Mouse (Mus musculus) mesoderm, embryonic 11.5 days (tissue): ENCODE results near the gene Nebl.
A peak's percentile ranks its signal among the peaks of the same experiment; 100 is the strongest.

Experiments used
- DNase-seq: peaks from one replicate; pipeline ENCODE4 v3.0.0-alpha.2; 2012; ENCODE audit warnings: low read depth, low spot score

The Nebl gene

GRCm38 (mm10) chr2:17523791-17524190 is 207.5 kb downstream of the Nebl start:
- peak; percentile 30 for DNase-seq

- DNase-seq: no peak
Measured at GRCm38 (mm10) chr2:17515686-17516085, 215.6 kb downstream of the Nebl start.

DNA sequence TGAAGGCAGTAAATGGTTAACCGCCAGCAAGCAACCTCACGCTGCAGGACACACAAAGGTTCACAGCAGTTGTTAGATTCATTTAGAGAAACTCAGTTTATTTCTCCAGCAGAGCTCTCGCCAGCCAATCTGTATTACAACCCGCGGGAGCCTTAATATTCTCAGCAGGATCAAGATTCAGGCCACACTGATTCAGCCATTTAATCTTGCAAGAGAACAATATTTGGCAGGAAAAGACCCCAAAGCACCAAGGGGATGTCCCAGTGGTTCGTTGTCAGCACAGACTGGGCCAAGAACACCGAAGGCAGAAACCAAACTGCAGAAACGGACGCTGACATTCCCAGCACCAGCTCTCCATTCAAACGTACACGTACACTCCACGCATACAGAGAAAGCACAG is 216.5 kb downstream of the Nebl start:
- DNase-seq: no peak

DNA sequence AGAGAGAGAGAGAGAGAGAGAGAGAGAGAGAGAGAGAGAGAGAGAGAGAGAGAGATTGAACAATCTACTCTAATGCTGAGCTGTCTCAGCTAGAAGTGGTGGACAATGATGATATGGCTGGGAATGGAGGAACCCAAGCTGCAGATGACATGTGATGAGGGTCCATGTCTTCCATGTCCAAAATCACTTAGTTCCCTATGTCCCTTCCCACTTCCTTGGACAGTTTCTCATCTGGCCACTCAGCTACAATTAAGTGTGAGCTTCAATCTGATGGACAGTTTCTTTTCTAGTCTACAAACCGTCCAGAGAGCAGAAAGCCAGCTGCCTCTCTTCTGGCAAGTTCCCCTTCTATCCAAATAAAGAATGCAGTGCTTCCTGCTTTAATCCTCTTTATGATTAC is 221.3 kb downstream of the Nebl start:
- DNase-seq: no peak

GRCm38 (mm10) chr2:17507362-17507761 is 223.9 kb downstream of the Nebl start:
- DNase-seq: no peak

- DNase-seq: no peak
Measured at GRCm38 (mm10) chr2:17504115-17504774, 227.0 kb downstream of the Nebl start.

GRCm38 (mm10) chr2:17501075-17501474 is 230.2 kb downstream of the Nebl start:
- DNase-seq: no peak

GRCm38 (mm10) chr2:17465517-17466174 is 265.6 kb downstream of the Nebl start:
- no peak for DNase-seq

GRCm38 (mm10) chr2:17460434-17460833 is 270.8 kb downstream of the Nebl start:
- DNase-seq: no peak

DNA sequence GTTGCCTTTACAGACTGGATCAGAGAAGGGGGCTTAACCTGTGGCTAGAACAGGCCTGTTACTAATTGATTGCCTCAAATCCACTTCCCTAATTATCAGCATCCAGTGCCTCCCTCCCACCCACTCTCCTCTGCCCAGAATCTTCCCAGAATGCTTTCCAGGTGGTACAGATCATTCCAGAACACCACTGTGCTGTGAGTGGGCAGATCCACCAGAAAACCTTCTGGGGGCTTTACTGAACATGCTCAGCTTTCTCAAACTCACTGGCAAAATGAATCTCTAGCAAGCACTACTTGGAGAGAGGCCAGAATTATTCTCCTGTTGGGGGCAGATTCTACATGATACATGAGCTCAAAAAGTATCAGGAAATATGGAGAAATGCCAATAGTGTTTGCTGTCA is 277.6 kb downstream of the Nebl start:
- no peak for DNase-seq

DNA sequence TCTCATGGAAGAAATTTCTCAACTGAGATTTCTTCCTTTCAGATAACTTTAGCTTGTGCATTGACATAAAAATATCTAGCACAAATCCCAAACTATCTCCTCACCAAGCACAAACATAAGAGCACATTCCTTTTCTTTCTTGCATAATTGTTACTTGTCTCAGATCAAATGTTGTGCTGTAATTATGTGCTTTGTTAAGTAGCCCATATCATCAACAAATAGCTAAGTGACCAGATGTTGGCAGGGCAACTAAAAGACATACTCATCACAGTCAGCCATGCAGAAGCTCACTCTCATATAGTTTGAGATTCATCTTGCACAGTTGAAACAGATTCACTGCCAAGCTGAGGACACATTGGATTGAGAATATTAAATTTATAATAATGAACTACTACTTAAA is 282.9 kb downstream of the Nebl start:
- no peak for DNase-seq

DNA sequence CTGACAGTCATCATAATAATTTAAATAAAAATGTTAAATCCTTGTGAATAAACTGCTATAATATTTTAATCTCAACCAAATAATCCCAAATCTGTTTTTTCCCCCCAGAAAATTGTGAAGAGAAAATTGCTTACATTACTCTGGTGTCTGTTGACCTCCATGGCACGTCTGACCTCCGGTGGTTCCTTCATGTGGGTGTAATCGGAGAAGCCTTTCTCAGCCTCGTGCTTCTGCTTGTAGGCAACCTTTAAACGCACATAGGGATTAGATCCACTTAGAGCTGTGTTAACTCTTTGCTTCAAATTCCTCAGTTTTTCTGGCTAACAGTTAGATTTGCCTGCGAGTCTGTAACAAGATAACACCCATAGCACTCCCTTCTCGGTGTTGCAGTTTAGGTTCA is 287.7 kb downstream of the Nebl start:
- DNase-seq: peak; percentile 27

- no peak for DNase-seq
Measured at GRCm38 (mm10) chr2:17438317-17438716, 292.9 kb downstream of the Nebl start.

DNA sequence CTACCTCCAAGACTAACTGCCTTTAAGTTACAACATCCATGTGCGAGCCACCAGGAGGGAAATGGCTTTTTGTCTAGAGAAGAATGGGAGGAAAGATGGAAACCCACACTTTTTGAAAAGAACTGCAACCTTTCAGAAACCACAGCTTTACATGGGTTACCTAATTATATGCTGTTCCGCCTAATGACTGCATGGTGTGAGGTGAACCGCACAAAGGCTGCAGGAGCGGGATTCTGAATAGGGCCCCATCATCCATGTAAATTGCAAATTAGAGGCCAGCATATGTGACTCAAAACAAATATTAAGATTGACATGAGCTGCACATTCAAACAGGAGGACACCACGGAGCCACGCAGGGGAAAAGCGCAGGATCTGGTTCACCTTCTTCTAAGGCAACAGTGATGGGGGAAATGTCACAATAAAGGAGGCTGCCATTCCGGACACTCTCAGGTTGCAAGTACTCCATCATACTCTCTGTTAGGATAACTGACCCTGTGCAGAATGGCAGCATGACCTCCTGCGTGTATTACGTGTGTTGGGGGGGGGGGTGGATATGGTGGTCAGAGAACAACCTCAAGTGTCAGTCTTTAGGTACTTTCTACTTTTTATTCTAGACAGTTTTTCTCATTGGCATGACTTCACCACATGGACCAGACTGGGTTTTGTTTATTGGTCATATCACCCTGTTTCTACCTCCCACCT is 294.4 kb downstream of the Nebl start:
- DNase-seq: no peak

- peak; percentile 48 for DNase-seq
Measured at GRCm38 (mm10) chr2:17435217-17435616, 296.0 kb downstream of the Nebl start.

GRCm38 (mm10) chr2:17429028-17429427 is 302.2 kb downstream of the Nebl start:
- no peak for DNase-seq

DNA sequence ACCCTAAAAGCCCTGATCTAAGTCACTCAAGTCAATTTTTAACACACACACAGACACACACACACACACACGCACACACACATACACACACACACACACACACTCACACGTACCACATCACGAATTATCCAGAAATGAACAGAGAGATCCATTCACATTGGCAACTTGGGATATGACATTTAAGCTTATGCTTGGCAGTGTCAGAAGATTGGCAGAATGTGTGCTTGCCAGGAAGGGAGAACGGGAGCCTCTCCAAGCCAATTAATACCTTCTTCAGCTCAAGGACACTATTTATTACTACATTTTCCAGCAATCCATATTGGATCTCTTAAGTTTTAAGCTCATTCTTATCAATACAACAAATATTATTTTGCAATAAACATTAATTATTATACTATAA is 303.1 kb downstream of the Nebl start:
- DNase-seq: no peak

DNA sequence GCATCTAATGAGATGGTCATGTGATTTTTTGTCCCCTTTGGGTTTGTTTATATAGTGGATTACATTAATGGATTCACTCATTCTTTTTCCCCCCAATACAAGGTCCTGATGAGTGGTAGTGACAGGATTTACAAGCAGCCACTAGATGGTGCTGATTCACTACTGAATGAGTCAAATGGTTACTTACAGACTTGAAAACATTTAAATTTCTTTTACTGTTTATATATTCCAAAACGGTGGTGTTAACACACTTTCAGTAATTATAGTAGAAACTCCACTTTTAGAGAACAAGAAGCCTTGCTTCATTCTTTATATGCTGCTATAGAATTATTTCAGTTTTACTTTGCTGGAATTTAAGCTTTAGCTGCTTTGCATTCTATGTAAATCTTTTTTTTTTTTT is 308.3 kb downstream of the Nebl start:
- DNase-seq: peak; percentile 70

GRCm38 (mm10) chr2:17415347-17415746 is 315.9 kb downstream of the Nebl start:
- DNase-seq: no peak

DNA sequence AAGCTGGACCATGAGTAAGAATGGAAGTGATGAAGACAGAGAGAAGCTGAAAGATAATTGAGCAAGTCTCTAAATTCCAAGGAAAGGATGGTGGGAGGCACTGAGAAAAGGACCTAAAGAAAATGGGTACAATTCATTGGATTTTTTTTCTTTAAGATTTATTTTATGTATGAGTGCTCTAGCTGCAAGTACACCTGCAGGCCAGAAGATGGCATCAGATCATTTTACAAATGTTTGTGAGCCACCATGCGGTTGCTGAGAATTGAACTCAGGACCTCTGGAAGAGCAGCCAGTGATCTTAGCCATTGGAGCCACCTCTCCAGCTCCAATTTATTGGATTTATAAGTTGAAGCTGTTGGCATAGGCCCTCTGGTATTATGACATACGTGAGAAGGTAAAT is 316.9 kb downstream of the Nebl start:
- DNase-seq: no peak

- DNase-seq: no peak
Measured at GRCm38 (mm10) chr2:17413496-17414268, 317.6 kb downstream of the Nebl start.

- DNase-seq: no peak
Measured at GRCm38 (mm10) chr2:17409276-17409675, 322.0 kb downstream of the Nebl start.
